Mouse (Mus musculus): ENCODE results near the gene Rab17.

The Rab17 gene

GRCm38 (mm10) chr1:90969347-90969784 lies at the start of gene Rab17:
Gene Rab17, minus strand, starts transcription at chr1:90969661.
- DNase-seq (ENCODE audit: low read depth, low spot score), result no peak

GRCm38 (mm10) chr1:91017111-91017758 lies 47.8 kb upstream of the Rab17 start:
- peak; percentile 54 for DNase-seq (ENCODE audit: low read depth, low spot score)

- no peak for DNase-seq (ENCODE audit: low read depth, low spot score)
These were observed 46.1 kb upstream of the Rab17 start for GRCm38 (mm10) chr1:91015571-91015970.

GRCm38 (mm10) chr1:91013803-91014202 lies 44.3 kb upstream of the Rab17 start:
- DNase-seq (ENCODE audit: low read depth, low spot score), result no peak

- DNase-seq (ENCODE audit: low read depth, low spot score), result no peak
These were observed 41.9 kb upstream of the Rab17 start for GRCm38 (mm10) chr1:91011336-91011735.

GRCm38 (mm10) chr1:91010716-91011115 lies 41.3 kb upstream of the Rab17 start:
- DNase-seq (ENCODE audit: low read depth, low spot score), result no peak

- no peak for DNase-seq (ENCODE audit: low read depth, low spot score)
These were observed 40.8 kb upstream of the Rab17 start for GRCm38 (mm10) chr1:91010216-91010615.

- no peak for DNase-seq (ENCODE audit: low read depth, low spot score)
These were observed 39.8 kb upstream of the Rab17 start for GRCm38 (mm10) chr1:91009266-91009665.

- DNase-seq (ENCODE audit: low read depth, low spot score), result no peak
These were observed 39.3 kb upstream of the Rab17 start for GRCm38 (mm10) chr1:91008746-91009145.

- no peak for DNase-seq (ENCODE audit: low read depth, low spot score)
These were observed 38.8 kb upstream of the Rab17 start for GRCm38 (mm10) chr1:91008147-91008682.

- peak; percentile 38 for DNase-seq (ENCODE audit: low read depth, low spot score)
These were observed 37.2 kb upstream of the Rab17 start for GRCm38 (mm10) chr1:91006708-91007107.

GRCm38 (mm10) chr1:91006037-91006436 lies 36.6 kb upstream of the Rab17 start:
- DNase-seq (ENCODE audit: low read depth, low spot score), result no peak

- no peak for DNase-seq (ENCODE audit: low read depth, low spot score)
These were observed 34.2 kb upstream of the Rab17 start for GRCm38 (mm10) chr1:91003522-91004253.

GRCm38 (mm10) chr1:91002641-91003040 lies 33.2 kb upstream of the Rab17 start:
- no peak for DNase-seq (ENCODE audit: low read depth, low spot score)

- DNase-seq (ENCODE audit: low read depth, low spot score), result no peak
These were observed 32.5 kb upstream of the Rab17 start for GRCm38 (mm10) chr1:91001871-91002539.

- DNase-seq (ENCODE audit: low read depth, low spot score), result no peak
These were observed 31.6 kb upstream of the Rab17 start for GRCm38 (mm10) chr1:91001101-91001500.

- DNase-seq (ENCODE audit: low read depth, low spot score), result no peak
These were observed 30.6 kb upstream of the Rab17 start for GRCm38 (mm10) chr1:90999911-91000601.

GRCm38 (mm10) chr1:90998891-90999611 lies 29.6 kb upstream of the Rab17 start:
- peak; percentile 41 for DNase-seq (ENCODE audit: low read depth, low spot score)

GRCm38 (mm10) chr1:90998268-90998890 lies 28.9 kb upstream of the Rab17 start, which contains the start of gene Lrrfip1:
Gene Lrrfip1, plus strand, starts transcription at chr1:90998737.
- DNase-seq (ENCODE audit: low read depth, low spot score), result peak; percentile 75

- DNase-seq (ENCODE audit: low read depth, low spot score), result no peak
These were observed 28.2 kb upstream of the Rab17 start for GRCm38 (mm10) chr1:90997641-90998040.
